Mouse (Mus musculus) CH12.LX (cell line): ENCODE measurements around the gene Hyal2. TPM values are rescaled to one million over a fixed set of nuclear protein-coding genes. Genes with fewer than 3 reads are reported as not detected.

Source experiments
- DNase-seq: peaks from one replicate; pipeline ENCODE4 v3.0.0-alpha.2; 2013; ENCODE audit errors: extremely low read depth
- H3K27ac ChIP-seq: 2 replicates; pipeline ENCODE4 v1.5.1; 2012; ENCODE audit warnings: low read depth, mild to moderate bottlenecking, control low read depth, moderate library complexity; ENCODE audit not compliant: insufficient read depth
- H3K27me3 ChIP-seq: replicated peaks from 2 replicates; pipeline ENCODE3; 2012; ENCODE audit warnings: inconsistent platforms
- H3K36me3 ChIP-seq, 2 experiments: replicated peaks in 1 of 2; 2 replicates each; pipeline versions ENCODE3 to v1.6.1; 2012; ENCODE audit warnings: inconsistent platforms in 1 of 2, low read length in 1 of 2, mild to moderate bottlenecking in 1 of 2, mixed read lengths in 1 of 2, moderate library complexity in 1 of 2; ENCODE audit not compliant: control insufficient read depth in 1 of 2, insufficient read depth in 1 of 2
- H3K4me1 ChIP-seq, 2 experiments: 2 replicates each; pipeline ENCODE4 v1.6.1; 2012; ENCODE audit warnings: inconsistent platforms in 1 of 2, moderate library complexity in 1 of 2; ENCODE audit not compliant: insufficient read depth in 2 of 2, control insufficient read depth in 1 of 2
- H3K4me2 ChIP-seq: 2 replicates; pipeline ENCODE4 v1.6.1; 2012; ENCODE audit warnings: low read depth, mild to moderate bottlenecking, control low read depth; ENCODE audit not compliant: poor library complexity, insufficient read depth, severe bottlenecking
- H3K4me3 ChIP-seq, 3 experiments: fragments of 150-350 bp in 1 of 3; sonication (generic) in 1 of 3; replicated peaks in 1 of 3; 2 replicates each; pipeline versions ENCODE3 to v1.5.1; 2011 to 2012; ENCODE audit warnings: low read depth in 2 of 3, low read length in 2 of 3, mild to moderate bottlenecking in 2 of 3, moderate library complexity in 2 of 3, control low read depth in 1 of 3, improper control_type of control experiment in 1 of 3, inconsistent platforms in 1 of 3, mixed read lengths in 1 of 3; ENCODE audit not compliant: poor library complexity in 1 of 3
- H3K79me2 ChIP-seq: replicated peaks from 2 replicates; pipeline ENCODE4 v1.6.1; 2012; ENCODE audit warnings: mild to moderate bottlenecking, moderate library complexity; ENCODE audit not compliant: control insufficient read depth, poor library complexity, insufficient read depth, severe bottlenecking; ENCODE audit errors: extremely low read depth
- H3K9ac ChIP-seq: 2 replicates; pipeline ENCODE4 v1.6.1; 2012; ENCODE audit warnings: low read depth, mild to moderate bottlenecking, control low read depth, moderate library complexity; ENCODE audit not compliant: insufficient read depth
- H3K9me3 ChIP-seq: replicated peaks from 2 replicates; pipeline ENCODE3; 2012; ENCODE audit warnings: low read length, inconsistent platforms, mixed read lengths
- CHD1 ChIP-seq: IDR thresholded peaks from 2 replicates; pipeline ENCODE4 v1.6.1; 2012; ENCODE audit warnings: low read depth, low read length, improper control_type of control experiment, inconsistent platforms
- CHD2 ChIP-seq: IDR thresholded peaks from 2 replicates; pipeline ENCODE4 v1.6.1; 2011; ENCODE audit warnings: low read length, improper control_type of control experiment
- CTCF ChIP-seq, 2 experiments: IDR thresholded peaks in 1 of 2; conservative IDR thresholded peaks in 1 of 2; 2 replicates each; pipeline ENCODE4 v1.5.1; 2011 to 2012; ENCODE audit warnings: low read depth in 2 of 2, low read length in 2 of 2, improper control_type of control experiment in 1 of 2, inconsistent platforms in 1 of 2, mild to moderate bottlenecking in 1 of 2, moderate library complexity in 1 of 2
- E2F4 ChIP-seq: IDR thresholded peaks from 2 replicates; pipeline ENCODE4 v1.6.1; 2011; ENCODE audit warnings: low read depth, low read length, improper control_type of control experiment; ENCODE audit not compliant: insufficient replicate concordance
- EP300 ChIP-seq: IDR thresholded peaks from 2 replicates; pipeline ENCODE4 v1.6.1; 2011; ENCODE audit warnings: low read length, improper control_type of control experiment
- GABPA ChIP-seq: IDR thresholded peaks from 2 replicates; pipeline ENCODE4 v1.6.1; 2012; ENCODE audit warnings: low read depth, low read length, improper control_type of control experiment, inconsistent platforms; ENCODE audit not compliant: insufficient replicate concordance
- JUND ChIP-seq: conservative IDR thresholded peaks from 2 replicates; pipeline ENCODE4 v1.6.1; 2011; ENCODE audit warnings: low read depth, low read length, improper control_type of control experiment
- KAT2A ChIP-seq: IDR thresholded peaks from 2 replicates; pipeline ENCODE4 v1.6.1; 2012; ENCODE audit warnings: low read length, improper control_type of control experiment, inconsistent platforms; ENCODE audit not compliant: insufficient replicate concordance
- MAX ChIP-seq: IDR thresholded peaks from 2 replicates; pipeline ENCODE4 v1.6.1; 2011; ENCODE audit warnings: low read length, improper control_type of control experiment
- MXI1 ChIP-seq: IDR thresholded peaks from 2 replicates; pipeline ENCODE4 v1.6.1; 2011; ENCODE audit warnings: mild to moderate bottlenecking, low read depth, low read length, improper control_type of control experiment
- MYC ChIP-seq: IDR thresholded peaks from 2 replicates; pipeline ENCODE4 v1.6.1; 2011; ENCODE audit warnings: low read depth, mild to moderate bottlenecking, improper control_type of control experiment, low read length
- NELFE ChIP-seq: IDR thresholded peaks from 2 replicates; pipeline ENCODE4 v1.6.1; 2011; ENCODE audit warnings: low read depth, low read length, improper control_type of control experiment
- NRF1 ChIP-seq: IDR thresholded peaks from 2 replicates; pipeline ENCODE4 v1.6.1; 2014; ENCODE audit warnings: low read depth, mild to moderate bottlenecking, inconsistent platforms, low read length, improper control_type of control experiment, moderate library complexity
- PAX5 ChIP-seq: IDR thresholded peaks from 2 replicates; pipeline ENCODE4 v1.6.1; 2012; ENCODE audit warnings: low read length, inconsistent platforms, mixed read lengths
- POLR2A ChIP-seq: IDR thresholded peaks from 2 replicates; pipeline ENCODE4 v1.6.1; 2011; ENCODE audit warnings: low read depth, mild to moderate bottlenecking, improper control_type of control experiment, low read length
- POLR2AphosphoS2 ChIP-seq: IDR thresholded peaks from 2 replicates; pipeline ENCODE4 v1.6.1; 2011; ENCODE audit warnings: low read depth, low read length, improper control_type of control experiment
- RAD21 ChIP-seq: IDR thresholded peaks from 2 replicates; pipeline ENCODE4 v1.6.1; 2011; ENCODE audit warnings: low read depth, mild to moderate bottlenecking, low read length, improper control_type of control experiment, moderate library complexity
- RCOR1 ChIP-seq: conservative IDR thresholded peaks from 2 replicates; pipeline ENCODE4 v1.6.1; 2012; ENCODE audit warnings: low read depth, mild to moderate bottlenecking, inconsistent platforms, low read length, improper control_type of control experiment
- SIN3A ChIP-seq: IDR thresholded peaks from 2 replicates; pipeline ENCODE4 v1.6.1; 2012; ENCODE audit warnings: low read length, improper control_type of control experiment, inconsistent platforms
- SMC3 ChIP-seq: IDR thresholded peaks from 2 replicates; pipeline ENCODE4 v1.6.1; 2011; ENCODE audit warnings: low read depth, low read length, improper control_type of control experiment
- TBP ChIP-seq: conservative IDR thresholded peaks from 2 replicates; pipeline ENCODE4 v1.6.1; 2011; ENCODE audit warnings: low read depth, low read length, improper control_type of control experiment
- TCF12 ChIP-seq: IDR thresholded peaks from 2 replicates; pipeline ENCODE4 v1.6.1; 2014; ENCODE audit warnings: low read depth, mild to moderate bottlenecking, inconsistent platforms, low read length, improper control_type of control experiment
- UBTF ChIP-seq: IDR thresholded peaks from 2 replicates; pipeline ENCODE4 v1.6.1; 2012; ENCODE audit warnings: low read depth, mild to moderate bottlenecking, inconsistent platforms, low read length, improper control_type of control experiment, moderate library complexity
- USF1 ChIP-seq: IDR thresholded peaks from 2 replicates; pipeline ENCODE4 v1.6.1; 2014; ENCODE audit warnings: low read depth, mild to moderate bottlenecking, inconsistent platforms, low read length, improper control_type of control experiment
- USF2 ChIP-seq: conservative IDR thresholded peaks from 2 replicates; pipeline ENCODE4 v1.6.1; 2011; ENCODE audit warnings: low read depth, low read length, improper control_type of control experiment
- ZC3H11A ChIP-seq: IDR thresholded peaks from 2 replicates; pipeline ENCODE4 v1.6.1; 2012; ENCODE audit warnings: low read depth, mild to moderate bottlenecking, inconsistent platforms, low read length, improper control_type of control experiment
- ZKSCAN1 ChIP-seq: IDR thresholded peaks from 2 replicates; pipeline ENCODE4 v1.6.1; 2012; ENCODE audit warnings: low read depth, inconsistent platforms, low read length, improper control_type of control experiment, borderline replicate concordance
- ZMIZ1 ChIP-seq: IDR thresholded peaks from 2 replicates; pipeline ENCODE4 v1.6.1; 2012; ENCODE audit warnings: low read depth, mild to moderate bottlenecking, inconsistent platforms, low read length, improper control_type of control experiment
- dilution Hi-C: fragments of 300-500 bp; cut with MboI; formaldehyde crosslinking; loops from 2 replicates; pipeline ENCODE4 v1.14.3; 2020; ENCODE audit warnings: low sequenced_read_pairs; ENCODE audit not compliant: extremely low pct_unique_long_range_greater_than_20kb, extremely low pct_ligation_motif_present
- in situ Hi-C: fragments of 300-500 bp; cut with MboI; formaldehyde crosslinking; loops from 3 replicates; pipeline ENCODE4 v1.14.3; 2019; ENCODE audit warnings: low sequenced_read_pairs, low pct_ligation_motif_present, low pct_unique_long_range_greater_than_20kb, mixed read lengths
- polyA plus RNA-seq: library from polyadenylated mRNA; unstranded; fragments of >175 nt; gene quantifications from 2 replicates; pipeline ENCODE4 v1.2.1, GENCODE M21; 2012; ENCODE audit warnings: low read depth; ENCODE audit not compliant: insufficient read length
- total RNA-seq, 2 experiments: library from RNA; depleted of rRNA; stranded (reverse); fragments of 300-350 nt in 1 of 2; fragments of >200 nt in 1 of 2; gene quantifications; 2 replicates each; pipeline ENCODE4 v1.2.3; 2012 to 2014

Hyal2 gene
- total and polyA plus RNA-seq, 3 experiments = 16.4 to 30.9 (median 26.8) TPM

GRCm38 (mm10) chr9:107619546-107619879 is 51.8 kb downstream of the Hyal2 start:
- no peak for DNase-seq
- Histone ChIP-seq H3K9me3 (no peaks in the 10 kb centered on the region), H3K4me1 (peaks cover 5 to 9% of the 10 kb centered on the region in 2 experiments), H3K36me3 (peaks cover 65 to 90% of the 10 kb centered on the region in 2 experiments), H3K9ac (no peak overlapping the region), H3K27me3 (no peaks in the 10 kb centered on the region), H3K4me3 (no peak overlapping the region), H3K4me2 (no peak overlapping the region), H3K27ac (no peak overlapping the region), H3K79me2 (peaks cover 16% of the 10 kb centered on the region)
- in situ Hi-C loops (no loop called here), dilution Hi-C loops (no loop called here)
- TF ChIP-seq EP300 (no peak), GABPA (no peak), SIN3A (no peak), E2F4 (no peak), JUND (no peak), ZMIZ1 (no peak), POLR2A (no peak), TCF12 (no peak), KAT2A (no peak), RCOR1 (no peak), MAX (no peak), NELFE (no peak), SMC3 (no peak), TBP (no peak), UBTF (no peak), USF1 (no peak), CHD1 (no peak), MYC (no peak)

GRCm38 (mm10) chr9:107620954-107621353 is 53.2 kb downstream of the Hyal2 start:
- Histone ChIP-seq H3K4me2 (no peak overlapping the region), H3K9me3 (no peaks in the 10 kb centered on the region), H3K27me3 (no peaks in the 10 kb centered on the region), H3K4me3 (no peak overlapping the region), H3K27ac (no peak overlapping the region), H3K4me1 (peaks cover 13 to 23% of the 10 kb centered on the region in 2 experiments), H3K79me2 (peaks cover 16% of the 10 kb centered on the region), H3K9ac (no peak overlapping the region), H3K36me3 (peaks cover 62 to 90% of the 10 kb centered on the region in 2 experiments)
- no peak for TF ChIP-seq CTCF (conservative IDR thresholded peaks at IDR 0.05 in 1 of 2, IDR thresholded peaks at IDR 0.05 in 1 of 2; ENCODE audit: low read depth in 2 of 2, low read length in 2 of 2)
- TF ChIP-seq MXI1 = no peak
- no peak for TF ChIP-seq CHD2
- TF ChIP-seq PAX5 = no peak
- no peak for TF ChIP-seq NRF1
- no peak for TF ChIP-seq USF1
- TF ChIP-seq POLR2AphosphoS2 = no peak
- no peak for TF ChIP-seq GABPA
- no peak for TF ChIP-seq ZC3H11A
- no peak for TF ChIP-seq CHD1
- TF ChIP-seq JUND = no peak
- no peak for TF ChIP-seq SIN3A
- no peak for TF ChIP-seq UBTF
- TF ChIP-seq RCOR1 = no peak
- TF ChIP-seq TBP = no peak
- TF ChIP-seq RAD21 = no peak
- TF ChIP-seq USF2 = no peak
- TF ChIP-seq ZKSCAN1 = no peak
- DNase-seq = no peak
- in situ Hi-C loops = no loop called here
- dilution Hi-C loops = no loop called here
